11 mouse cellular contexts compared by ENCODE assay signal in genomic region chr2:48423861-48424442, GRCm38 (mm10).
DNase-seq lines count a peak whose midpoint lies in the region; ATAC-seq and TF ChIP-seq lines count a peak whose summit lies in the region.
"Had no signal": no experiment of that assay in that cellular context is flagged by ENCODE, and none has a peak within 500 bp of the region (broad histone marks: within the 10 kb centered on the region; RNA-seq: fewer than 3 reads in every experiment).

No protein-coding gene starts in this region.

- 9% methylated on average over 9 of the region's 9 CpGs for WGBS in hindbrain, embryonic 15.5 days
- 7% methylated on average over 9 of the region's 9 CpGs for WGBS in midbrain, embryonic 11.5 days
- 58% methylated on average over 9 of the region's 9 CpGs for WGBS in stomach, postnatal 0 days

- peak overlapping the region; percentile 42 for H3K4me2 ChIP-seq in hindbrain, embryonic 15.5 days
- peak overlapping the region; percentile 38 for H3K4me2 ChIP-seq in midbrain, embryonic 11.5 days
- no peak overlapping the region for H3K4me2 ChIP-seq in stomach, postnatal 0 days (replicated peaks; ENCODE audit: low read depth)
- H3K4me2 ChIP-seq: limb, embryonic 12.5 days had no signal

- no peak overlapping the region; the same call in 1 of the 2 replicates for H3K4me3 ChIP-seq in hindbrain, embryonic 15.5 days
- no peak overlapping the region for H3K4me3 ChIP-seq in midbrain, embryonic 11.5 days (ENCODE audit: low read depth, low read length)
- no peak overlapping the region for H3K4me3 ChIP-seq in stomach, postnatal 0 days (ENCODE audit: low read depth, low read length)
- H3K4me3 ChIP-seq: limb, embryonic 12.5 days had no signal

- peak; percentile 83 for ATAC-seq in hindbrain, embryonic 15.5 days (ENCODE audit: low FRiP score, low read depth)
- ATAC-seq in midbrain, embryonic 11.5 days (ENCODE audit: low FRiP score) = peak; percentile 83
- no peak for ATAC-seq in stomach, postnatal 0 days (ENCODE audit: low FRiP score, low TSS enrichment)

- peak overlapping the region; percentile 77 for H3K27ac ChIP-seq in hindbrain, embryonic 15.5 days (replicated peaks)
- H3K27ac ChIP-seq in midbrain, embryonic 11.5 days (ENCODE audit: low read depth, low read length) = peak overlapping the region; percentile 59
- H3K27ac ChIP-seq in stomach, postnatal 0 days (replicated peaks) = no peak overlapping the region
- H3K27ac ChIP-seq: limb, embryonic 12.5 days had no signal

- H3K27me3 ChIP-seq in hindbrain, embryonic 15.5 days = no peaks in the 10 kb centered on the region
- H3K27me3 ChIP-seq in midbrain, embryonic 11.5 days (ENCODE audit: control insufficient read depth, insufficient read depth, low read length) = no peaks in the 10 kb centered on the region
- no peaks in the 10 kb centered on the region for H3K27me3 ChIP-seq in stomach, postnatal 0 days (ENCODE audit: control insufficient read depth, insufficient read depth, low read length)
- H3K27me3 ChIP-seq: limb, embryonic 12.5 days had no signal

- DNase-seq in cerebellum, postnatal 10 days = peak; percentile 13 to 16
- DNase-seq in cerebellum, postnatal 25 days = no peak
- peak; percentile 29 for DNase-seq in embryo, embryonic 10 days (ENCODE audit: low spot score)
- peak; percentile 91 for DNase-seq in midbrain, embryonic 11.5 days (ENCODE audit: low spot score, missing footprints)
- DNase-seq in stomach, postnatal 0 days (ENCODE audit: low spot score) = no peak
- DNase-seq in testis, postnatal 14 days (ENCODE audit: low spot score) = no peak
- no peak for DNase-seq in testis, postnatal 10 days (ENCODE audit: low spot score)
- DNase-seq: cerebellum, adult 9-11 months; gastrocnemius, postnatal 36 days had no signal

- H3K9ac ChIP-seq in hindbrain, embryonic 15.5 days = no peak overlapping the region
- peak overlapping the region; percentile 30; the same call in 1 of the 2 replicates for H3K9ac ChIP-seq in midbrain, embryonic 11.5 days (ENCODE audit: low read length)
- no peak overlapping the region for H3K9ac ChIP-seq in stomach, postnatal 0 days (ENCODE audit: low read length)
- H3K9ac ChIP-seq: limb, embryonic 12.5 days had no signal

- H3K9me3 ChIP-seq in hindbrain, embryonic 15.5 days = no peaks in the 10 kb centered on the region
- H3K9me3 ChIP-seq in midbrain, embryonic 11.5 days (ENCODE audit: control insufficient read depth, low read length) = no peaks in the 10 kb centered on the region
- H3K9me3 ChIP-seq in stomach, postnatal 0 days (ENCODE audit: control insufficient read depth, low read length) = no peaks in the 10 kb centered on the region
- H3K9me3 ChIP-seq: limb, embryonic 12.5 days had no signal

- H3K4me1 ChIP-seq in hindbrain, embryonic 15.5 days (replicated peaks) = peaks cover 28% of the 10 kb centered on the region
- H3K4me1 ChIP-seq in midbrain, embryonic 11.5 days (ENCODE audit: control insufficient read depth, insufficient read depth, low read length) = peaks cover 27% of the 10 kb centered on the region
- no peaks in the 10 kb centered on the region; the same call in 1 of the 2 replicates for H3K4me1 ChIP-seq in stomach, postnatal 0 days (replicated peaks; ENCODE audit: control insufficient read depth, insufficient read depth)

- no peak for TF ChIP-seq EP300 in stomach, postnatal 0 days (optimal IDR thresholded peaks at IDR 0.05)

- TF ChIP-seq CTCF in stomach, postnatal 0 days (IDR thresholded peaks at IDR 0.05; ENCODE audit: low read depth) = no peak

- no peaks in the 10 kb centered on the region for H3K36me3 ChIP-seq in hindbrain, embryonic 15.5 days
- H3K36me3 ChIP-seq in midbrain, embryonic 11.5 days (ENCODE audit: control insufficient read depth, insufficient read depth, low read length) = no peaks in the 10 kb centered on the region
- H3K36me3 ChIP-seq in stomach, postnatal 0 days (ENCODE audit: control insufficient read depth, insufficient read depth, low read length) = no peaks in the 10 kb centered on the region
- H3K36me3 ChIP-seq: limb, embryonic 12.5 days had no signal

Comparison
In these comparisons a context has a peak if more than half of its experiments do, and no peak if none do; other contexts are left out.
1. DNase-seq: peak in cerebellum, postnatal 10 days (2 of 2), embryo, embryonic 10 days (single experiment) and midbrain, embryonic 11.5 days (single experiment); none in cerebellum, postnatal 25 days (0 of 2), stomach, postnatal 0 days (single experiment), testis, postnatal 14 days (single experiment) and testis, postnatal 10 days (single experiment).